Mouse (Mus musculus): ENCODE results near the gene Cnn1. TPM values are rescaled to one million over a fixed set of nuclear protein-coding genes. Genes with fewer than 3 reads are reported as not detected.

Cnn1 gene
- 3.1 and 4.2 TPM in 2 replicates for polyA plus RNA-seq (2015; fragmentation: Nextera tagmentation; extraction: Ambion mirVana)

DNA sequence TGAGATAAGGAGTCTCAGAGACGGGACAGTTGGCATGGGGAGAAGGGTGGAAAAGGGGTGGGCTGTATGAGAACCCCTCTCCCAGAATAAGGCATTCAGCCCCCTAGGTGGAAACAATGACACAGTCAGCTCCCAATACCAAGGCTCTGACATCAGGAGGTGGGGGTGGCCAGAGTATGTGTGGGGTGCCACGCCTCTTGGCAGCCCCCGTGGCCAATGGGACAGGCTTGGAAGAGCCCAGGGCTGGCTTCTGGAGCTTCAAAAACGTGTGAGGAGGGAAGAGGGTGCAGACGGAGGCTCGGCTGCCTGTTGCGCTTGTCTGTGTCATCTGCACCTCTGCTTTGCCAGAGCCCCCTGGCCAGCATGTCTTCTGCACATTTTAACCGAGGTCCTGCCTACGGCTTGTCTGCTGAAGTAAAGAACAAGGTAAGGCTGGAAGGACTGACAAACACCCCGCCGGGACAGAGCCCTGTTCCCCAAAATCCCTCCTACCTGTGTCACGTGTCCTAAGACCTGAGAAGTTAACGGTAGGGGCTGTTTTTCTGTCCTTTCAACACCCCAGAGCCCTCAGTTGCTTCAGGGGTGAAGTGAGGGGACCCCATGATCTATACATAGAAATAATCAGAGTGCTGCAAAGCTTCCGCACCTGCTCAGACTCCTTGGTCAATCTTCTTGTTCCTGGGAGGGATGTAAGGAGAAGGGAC lies at the start of gene Cnn1:
Gene Cnn1, plus strand, starts transcription at position 224 of the 704 bp plus-strand sequence.
- no peak within 1 kb of the TSS for H3K9ac ChIP-seq
- H3K4me2 ChIP-seq = peak within 1 kb of the TSS; percentile 22; the same call in 1 of the 2 replicates
- H3K27me3 ChIP-seq = peaks cover 49% of the 10 kb centered on the region
- H3K4me1 ChIP-seq = peaks cover 20% of the 10 kb centered on the region
- WGBS = 7% methylated on average over 14 of the region's 14 CpGs
- H3K4me3 ChIP-seq = no peak within 1 kb of the TSS
- no peak within 1 kb of the TSS for H3K27ac ChIP-seq
- no peaks in the 10 kb centered on the region for H3K36me3 ChIP-seq
- no peaks in the 10 kb centered on the region for H3K9me3 ChIP-seq
- 0 out of 2 replicates have a peak, but pooled peaks have one; percentile 14 for ATAC-seq (ENCODE audit: insufficient number of reproducible peaks, low FRiP score, low TSS enrichment, low read depth)

DNA sequence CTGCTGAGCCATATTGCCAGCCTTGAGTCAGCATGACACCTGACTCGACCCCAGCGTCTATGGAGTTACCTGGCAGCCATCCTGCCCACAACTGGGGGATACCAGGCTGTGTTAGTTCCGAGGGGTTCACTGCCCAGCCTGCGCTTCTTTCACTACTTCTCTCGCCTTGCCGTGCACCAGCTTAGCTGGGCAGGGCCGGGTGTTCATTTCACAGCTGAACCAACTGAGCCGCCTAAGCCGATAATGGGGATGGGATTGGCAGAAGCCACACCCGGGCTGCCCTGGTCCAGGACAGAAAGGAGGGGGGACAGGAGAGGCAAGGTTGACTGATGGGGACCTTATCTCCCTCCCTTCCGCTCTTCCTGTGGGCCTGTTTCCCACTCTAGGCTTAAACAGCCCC lies 49.7 kb upstream of the Cnn1 start:
- ATAC-seq (ENCODE audit: insufficient number of reproducible peaks, low FRiP score, low TSS enrichment, low read depth) = no peak
- no peak overlapping the region for H3K9ac ChIP-seq
- H3K4me3 ChIP-seq = no peak overlapping the region
- no peak overlapping the region for H3K4me2 ChIP-seq
- no peaks in the 10 kb centered on the region for H3K36me3 ChIP-seq
- no peaks in the 10 kb centered on the region for H3K9me3 ChIP-seq
- peaks cover 19% of the 10 kb centered on the region for H3K4me1 ChIP-seq
- no peak overlapping the region for H3K27ac ChIP-seq
- H3K27me3 ChIP-seq = peaks cover 63% of the 10 kb centered on the region
- 76% methylated on average over 11 of the region's 11 CpGs for WGBS

DNA sequence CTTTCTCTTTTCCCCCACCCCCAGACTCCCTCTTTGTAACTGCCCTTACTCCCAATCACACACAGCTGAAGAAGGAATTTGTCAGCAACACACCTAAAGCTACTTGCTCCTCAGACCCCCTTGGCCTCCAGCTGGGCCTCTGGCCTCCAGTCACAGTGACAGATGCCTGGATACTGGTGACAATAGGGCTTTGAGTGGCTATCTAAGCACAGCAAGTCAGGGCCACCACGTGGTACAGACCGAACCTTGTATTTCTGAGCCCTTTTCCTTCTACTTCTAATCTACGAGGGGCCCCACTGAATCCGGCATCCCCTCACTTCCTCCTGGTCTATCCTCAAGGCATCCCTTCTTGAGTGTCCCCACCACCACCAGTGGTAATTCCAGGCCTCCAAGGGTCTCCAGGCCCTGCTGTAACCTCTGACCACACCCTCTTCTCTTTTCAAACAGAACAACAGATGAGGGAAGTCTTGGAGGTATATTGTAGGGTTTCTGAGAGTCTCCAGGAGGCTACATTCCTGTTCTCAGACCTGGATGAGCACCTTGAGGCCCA lies 49.2 kb upstream of the Cnn1 start:
- H3K27me3 ChIP-seq = peaks cover 68% of the 10 kb centered on the region
- H3K4me3 ChIP-seq = no peak overlapping the region
- no peaks in the 10 kb centered on the region for H3K9me3 ChIP-seq
- H3K4me1 ChIP-seq = peaks cover 24% of the 10 kb centered on the region
- H3K36me3 ChIP-seq = no peaks in the 10 kb centered on the region
- no peak overlapping the region for H3K4me2 ChIP-seq
- no peak overlapping the region for H3K27ac ChIP-seq
- no peak overlapping the region for H3K9ac ChIP-seq
- WGBS = 65% methylated on average over 4 of the region's 4 CpGs
- no peak for ATAC-seq (ENCODE audit: insufficient number of reproducible peaks, low FRiP score, low TSS enrichment, low read depth)

DNA sequence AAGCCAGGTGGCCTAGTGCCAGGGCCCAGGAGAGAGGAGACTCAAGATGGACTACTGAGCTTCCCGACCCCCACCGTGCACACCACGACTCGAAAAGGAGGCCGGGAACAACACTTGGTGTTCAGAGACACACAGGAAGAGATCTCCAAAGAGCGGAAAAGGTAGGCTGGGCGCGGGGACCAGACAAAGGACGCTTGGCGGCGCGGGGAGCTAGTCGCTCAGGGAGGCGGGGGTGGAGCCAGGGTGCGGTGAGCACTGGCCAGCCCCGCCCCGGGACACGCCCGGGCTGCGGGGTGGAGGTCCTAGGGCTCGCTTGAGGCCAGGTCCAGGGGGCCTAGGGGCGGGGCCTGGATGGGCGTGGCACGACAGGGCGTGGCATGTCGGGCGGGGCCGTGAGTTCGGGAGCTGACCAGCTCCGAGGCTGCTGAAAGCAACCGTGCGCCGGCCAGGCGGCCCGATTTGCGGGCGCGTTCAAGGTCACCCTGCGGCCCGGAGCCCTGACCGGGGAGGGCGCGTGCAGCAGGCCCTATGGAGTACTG lies 48.6 kb upstream of the Cnn1 start:
- H3K27me3 ChIP-seq = peaks cover 74% of the 10 kb centered on the region
- H3K4me2 ChIP-seq = peak overlapping the region; percentile 54
- H3K4me1 ChIP-seq = peaks cover 25% of the 10 kb centered on the region
- H3K9ac ChIP-seq = no peak overlapping the region
- no peaks in the 10 kb centered on the region for H3K36me3 ChIP-seq
- H3K9me3 ChIP-seq = no peaks in the 10 kb centered on the region
- WGBS = 2% methylated on average over 40 of the region's 43 CpGs
- ATAC-seq (ENCODE audit: insufficient number of reproducible peaks, low FRiP score, low TSS enrichment, low read depth) = no peak
- H3K27ac ChIP-seq = no peak overlapping the region
- H3K4me3 ChIP-seq = peak overlapping the region; percentile 32

DNA sequence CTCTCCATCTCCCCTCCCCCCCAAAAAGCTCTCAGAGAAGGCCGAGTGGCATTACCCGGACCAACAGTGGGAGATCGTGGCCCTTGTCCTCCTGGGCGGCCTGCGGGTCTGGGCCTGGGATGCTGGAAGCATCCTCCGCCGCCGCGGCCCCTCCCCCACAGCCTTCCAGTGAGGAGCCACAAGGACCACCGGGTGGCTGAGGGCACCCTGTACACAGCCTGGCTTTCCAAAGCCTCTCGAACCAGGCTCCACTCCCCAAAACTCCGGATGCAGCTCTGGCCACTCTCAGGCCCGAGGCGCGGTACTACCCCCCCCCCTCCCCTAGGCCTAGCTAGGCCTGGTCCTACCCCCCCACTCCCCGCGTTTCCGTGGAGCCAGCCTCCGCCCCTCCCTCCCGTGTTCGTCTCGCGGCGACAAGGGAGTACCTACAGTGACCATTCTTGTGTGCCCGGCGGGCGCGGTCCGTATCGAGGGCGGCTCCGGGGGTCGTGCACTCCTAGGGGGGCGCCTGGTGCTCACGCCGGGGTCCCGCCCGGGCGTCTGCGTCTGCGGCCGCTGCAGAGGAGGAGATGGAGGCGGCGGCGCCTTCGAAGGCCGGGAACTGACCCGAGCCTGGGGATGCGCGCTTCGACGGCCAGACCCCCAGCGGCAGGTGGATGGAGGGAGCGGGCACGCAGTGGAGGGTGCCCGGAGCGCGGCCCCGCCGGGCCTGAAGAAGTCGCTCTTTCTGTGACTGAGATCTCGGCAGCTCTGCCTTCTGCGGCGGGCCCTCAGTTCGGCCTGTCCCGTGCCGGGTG lies 47.7 kb upstream of the Cnn1 start:
- no peak overlapping the region for H3K27ac ChIP-seq

DNA sequence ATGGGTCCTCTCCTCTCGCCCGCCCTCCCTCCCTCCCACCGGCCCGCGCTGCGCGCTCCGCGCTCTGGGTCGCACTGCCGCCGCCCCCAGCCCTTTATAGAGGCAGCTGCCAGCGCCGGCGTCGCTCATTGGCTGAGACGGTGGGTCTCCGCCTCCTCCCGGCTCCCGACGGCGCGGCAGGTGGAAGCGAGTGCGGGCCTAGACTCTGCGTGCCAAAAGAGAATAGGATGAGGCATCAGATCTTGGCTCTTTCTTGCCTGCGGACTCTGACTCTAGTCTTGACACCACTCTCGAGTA lies 47.1 kb upstream of the Cnn1 start, which contains the start of gene Elavl3:
Gene Elavl3, minus strand, starts transcription at position 66 of the 297 bp plus-strand sequence.
- Histone ChIP-seq H3K36me3 (peaks cover 3% of the 10 kb centered on the region), H3K27me3 (peaks cover 85% of the 10 kb centered on the region), H3K9ac (no peak within 1 kb of the TSS), H3K27ac (no peak within 1 kb of the TSS), H3K4me3 (peak within 1 kb of the TSS; percentile 32), H3K9me3 (no peaks in the 10 kb centered on the region), H3K4me1 (peaks cover 25% of the 10 kb centered on the region), H3K4me2 (peak within 1 kb of the TSS; percentile 54)
- under 1% methylated on average over 26 of the region's 28 CpGs for WGBS
- no peak for ATAC-seq (ENCODE audit: insufficient number of reproducible peaks, low FRiP score, low TSS enrichment, low read depth)

More for the DNA sequence above, 47.7 kb upstream of the Cnn1 start:
- Histone ChIP-seq H3K4me3 (peak overlapping the region; percentile 32), H3K27me3 (peaks cover 83% of the 10 kb centered on the region), H3K9ac (no peak overlapping the region), H3K4me2 (peak overlapping the region; percentile 54), H3K9me3 (no peaks in the 10 kb centered on the region), H3K36me3 (no peaks in the 10 kb centered on the region), H3K4me1 (peaks cover 25% of the 10 kb centered on the region)
- under 1% methylated on average over 60 of the region's 67 CpGs for WGBS
- no peak for ATAC-seq (ENCODE audit: insufficient number of reproducible peaks, low FRiP score, low TSS enrichment, low read depth)

DNA sequence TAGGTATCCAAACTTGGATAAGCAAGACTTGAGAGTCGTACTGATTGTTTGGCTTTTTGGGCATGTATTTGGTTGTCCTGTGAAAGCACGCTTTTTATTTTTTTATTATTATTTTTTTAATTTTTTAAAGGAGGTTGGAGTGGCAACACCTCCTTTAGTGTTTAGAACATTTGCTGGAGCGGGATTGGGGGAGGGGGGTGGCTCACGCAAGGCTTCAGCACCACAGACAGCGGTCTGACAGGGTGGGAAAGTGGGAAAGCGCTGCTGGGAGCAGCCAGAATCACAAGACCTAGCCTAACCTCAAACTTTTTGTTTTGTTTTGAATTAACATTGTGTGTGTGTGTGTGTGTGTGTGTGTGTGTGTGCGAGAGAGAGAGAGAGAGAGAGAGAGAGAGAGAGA lies 45.4 kb upstream of the Cnn1 start:
- peaks cover 19% of the 10 kb centered on the region for H3K36me3 ChIP-seq
- H3K27me3 ChIP-seq = peaks cover 77% of the 10 kb centered on the region
- peaks cover 25% of the 10 kb centered on the region for H3K4me1 ChIP-seq
- ATAC-seq (ENCODE audit: insufficient number of reproducible peaks, low FRiP score, low TSS enrichment, low read depth) = no peak
- no peak overlapping the region for H3K27ac ChIP-seq
- no peaks in the 10 kb centered on the region for H3K9me3 ChIP-seq
- 29% methylated on average over 6 of the region's 7 CpGs for WGBS
- no peak overlapping the region for H3K9ac ChIP-seq
- H3K4me3 ChIP-seq = no peak overlapping the region
- H3K4me2 ChIP-seq = no peak overlapping the region

DNA sequence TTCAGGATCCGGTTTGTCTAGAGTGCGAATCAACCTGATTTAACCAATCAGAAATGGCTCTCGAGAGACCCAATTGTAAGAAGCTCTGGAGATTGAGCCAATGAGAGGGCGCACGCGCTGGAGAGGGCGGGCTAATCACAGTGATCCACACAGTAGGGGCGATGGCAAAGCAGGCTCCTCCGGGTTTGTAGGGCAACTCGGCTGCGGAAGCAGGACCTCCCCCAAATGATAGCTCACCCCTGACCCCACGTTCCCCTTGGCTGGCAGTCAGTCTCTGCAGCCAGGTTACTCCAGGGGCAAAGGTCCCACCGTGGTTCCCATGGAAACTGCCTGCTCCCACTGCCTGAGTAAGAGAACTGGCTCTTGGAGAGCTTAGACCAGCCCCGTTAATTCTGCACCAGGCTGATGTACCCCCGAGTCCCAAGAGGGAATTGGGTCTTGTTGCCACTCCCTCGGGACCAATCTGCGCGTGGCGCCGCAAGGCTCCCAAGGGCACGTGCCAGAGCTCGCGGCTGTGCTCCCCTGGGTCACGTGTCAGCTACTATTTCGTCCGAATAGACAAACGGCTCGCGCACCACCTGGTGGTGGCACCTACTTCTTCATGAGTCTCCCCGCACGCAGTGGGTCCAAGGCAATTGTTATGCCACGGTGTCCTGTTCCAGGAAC lies 44.5 kb upstream of the Cnn1 start:
- H3K9ac ChIP-seq = no peak overlapping the region
- peaks cover 25% of the 10 kb centered on the region for H3K4me1 ChIP-seq
- peaks cover 68% of the 10 kb centered on the region for H3K27me3 ChIP-seq
- H3K27ac ChIP-seq = no peak overlapping the region
- H3K4me2 ChIP-seq = no peak overlapping the region
- peak overlapping the region; percentile 0; the same call in 1 of the 2 replicates for H3K4me3 ChIP-seq
- WGBS = 3% methylated on average over 32 of the region's 32 CpGs
- no peaks in the 10 kb centered on the region for H3K9me3 ChIP-seq
- H3K36me3 ChIP-seq = peaks cover 26% of the 10 kb centered on the region
- ATAC-seq (ENCODE audit: insufficient number of reproducible peaks, low FRiP score, low TSS enrichment, low read depth) = no peak

DNA sequence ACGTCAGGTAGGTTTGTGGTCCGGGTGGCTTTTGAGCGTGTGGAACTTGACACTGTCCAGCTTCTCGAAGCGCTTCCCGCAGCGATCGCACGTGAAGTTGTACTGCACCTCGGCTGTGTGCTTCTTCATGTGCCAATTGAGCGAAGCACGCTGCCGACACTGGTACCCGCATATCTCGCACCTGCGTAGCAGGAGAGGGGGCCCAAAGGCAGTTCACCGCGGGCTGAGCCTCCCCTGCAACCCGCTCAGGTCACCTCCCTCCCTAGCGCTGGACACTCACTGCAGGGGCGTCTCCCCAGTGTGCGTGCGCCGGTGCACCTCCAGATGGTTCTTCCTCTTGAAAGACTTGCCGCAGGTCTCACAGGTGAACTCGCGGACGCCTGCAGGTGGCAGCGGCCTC lies 43.3 kb upstream of the Cnn1 start:
- H3K4me3 ChIP-seq = no peak overlapping the region
- no peaks in the 10 kb centered on the region for H3K9me3 ChIP-seq
- WGBS = 27% methylated on average over 29 of the region's 29 CpGs
- no peak overlapping the region for H3K27ac ChIP-seq
- H3K9ac ChIP-seq = no peak overlapping the region
- H3K4me1 ChIP-seq = peaks cover 21% of the 10 kb centered on the region
- ATAC-seq (ENCODE audit: insufficient number of reproducible peaks, low FRiP score, low TSS enrichment, low read depth) = no peak
- peaks cover 56% of the 10 kb centered on the region for H3K27me3 ChIP-seq
- peaks cover 31% of the 10 kb centered on the region for H3K36me3 ChIP-seq
- H3K4me2 ChIP-seq = no peak overlapping the region

DNA sequence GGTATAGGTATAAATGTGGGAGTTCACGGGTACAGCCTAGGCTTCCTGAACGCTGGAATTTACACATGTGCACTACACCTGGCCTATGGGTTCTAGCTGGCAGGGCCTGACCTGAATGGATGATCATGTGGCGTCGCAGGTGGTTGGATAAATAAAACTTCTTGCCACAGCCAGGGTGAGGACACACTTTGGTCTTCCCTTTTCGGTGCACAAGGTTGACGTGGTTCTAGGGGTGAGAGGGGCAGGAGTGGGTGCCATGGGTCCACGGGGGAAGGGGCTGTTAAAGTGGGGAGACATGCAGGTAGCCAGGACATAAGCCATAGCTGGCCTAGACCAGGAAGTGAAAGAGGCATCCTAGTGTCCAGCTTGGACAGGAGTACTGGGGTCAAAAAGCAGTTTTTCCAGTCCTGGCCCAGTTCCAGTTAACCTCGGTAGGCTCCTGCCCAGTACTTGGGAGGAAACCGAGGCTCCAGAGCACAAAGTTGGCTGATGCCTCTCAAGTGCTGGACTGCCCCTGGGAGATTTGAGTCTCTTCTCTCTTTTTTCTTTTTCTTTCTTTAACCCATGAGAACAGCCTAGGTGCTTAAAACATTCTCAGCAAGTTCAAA lies 42.6 kb upstream of the Cnn1 start:
- WGBS = 76% methylated on average over 9 of the region's 9 CpGs

DNA sequence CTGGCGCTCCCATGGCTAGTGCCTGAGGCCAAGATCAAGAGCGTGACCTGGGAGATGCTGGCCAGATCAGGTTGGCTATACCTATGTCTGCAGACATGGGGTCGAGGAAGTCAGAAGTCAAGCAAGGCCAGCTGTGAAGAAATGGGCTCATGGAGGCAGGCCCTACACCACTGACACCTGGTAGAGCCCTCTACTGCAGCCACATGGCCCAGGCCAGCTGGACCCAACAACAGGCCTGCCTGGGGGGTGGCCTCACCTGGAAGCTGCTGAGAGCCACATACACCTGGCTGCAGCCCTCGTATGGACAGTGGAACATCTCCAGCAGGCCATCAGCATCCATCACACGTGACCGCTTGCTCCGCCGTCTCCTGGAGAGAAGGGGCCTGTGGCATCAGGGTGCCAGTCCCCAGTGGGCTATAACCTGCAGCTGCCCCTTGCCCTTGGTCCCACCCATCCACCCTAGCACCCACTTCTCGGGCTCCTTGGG lies 41.9 kb upstream of the Cnn1 start:
- WGBS = 87% methylated on average over 9 of the region's 9 CpGs
- H3K9me3 ChIP-seq = no peaks in the 10 kb centered on the region

More for the DNA sequence above, 42.6 kb upstream of the Cnn1 start:
- peaks cover 49% of the 10 kb centered on the region for H3K27me3 ChIP-seq
- peaks cover 14% of the 10 kb centered on the region for H3K4me1 ChIP-seq
- H3K27ac ChIP-seq = no peak overlapping the region
- no peak overlapping the region for H3K4me3 ChIP-seq
- no peak overlapping the region for H3K9ac ChIP-seq
- H3K4me2 ChIP-seq = no peak overlapping the region
- peaks cover 36% of the 10 kb centered on the region for H3K36me3 ChIP-seq
- no peaks in the 10 kb centered on the region for H3K9me3 ChIP-seq
- ATAC-seq (ENCODE audit: insufficient number of reproducible peaks, low FRiP score, low TSS enrichment, low read depth) = no peak

More for the DNA sequence above, 41.9 kb upstream of the Cnn1 start:
- Histone ChIP-seq H3K9ac (no peak overlapping the region), H3K27ac (no peak overlapping the region), H3K4me2 (no peak overlapping the region), H3K4me3 (no peak overlapping the region), H3K27me3 (peaks cover 43% of the 10 kb centered on the region), H3K36me3 (peaks cover 42% of the 10 kb centered on the region), H3K4me1 (peaks cover 7% of the 10 kb centered on the region)
- ATAC-seq (ENCODE audit: insufficient number of reproducible peaks, low FRiP score, low TSS enrichment, low read depth) = no peak
